Mouse (Mus musculus): Measurements from ENCODE around the gene Slc25a1. TPM values are rescaled to one million over a fixed set of nuclear protein-coding genes. Genes with fewer than 3 reads are reported as not detected.

Gene Slc25a1
- polyA plus RNA-seq, 1 experiment, result 72.5 TPM

GRCm38 (mm10) chr16:17876096-17876495 lies 51.9 kb downstream of the Slc25a1 start:
- no peak overlapping the region for H3K4me3 ChIP-seq
- H3K27me3 ChIP-seq (ENCODE audit: control insufficient read depth, insufficient read depth, insufficient read length), result no peaks in the 10 kb centered on the region
- no peak overlapping the region for H3ac ChIP-seq (ENCODE audit: control insufficient read depth, insufficient read length)
- H3K79me2 ChIP-seq (ENCODE audit: control insufficient read depth, insufficient read depth), result peaks cover 68% of the 10 kb centered on the region
- no peak overlapping the region for H3K4me2 ChIP-seq (ENCODE audit: low read depth)
- no peaks in the 10 kb centered on the region for H3K36me3 ChIP-seq (ENCODE audit: control insufficient read depth, insufficient read depth)
- TF ChIP-seq E2F4 (IDR thresholded peaks at IDR 0.05; ENCODE audit: insufficient read depth) (no peak), MYOD1 (IDR thresholded peaks at IDR 0.05; ENCODE audit: control insufficient read depth in 1 of 3, insufficient read length in 2 of 3, low read depth in 2 of 3) (no peak), POLR2AphosphoS2 (IDR thresholded peaks at IDR 0.05; ENCODE audit: insufficient read length, low read depth) (no peak), USF1 (IDR thresholded peaks at IDR 0.05; ENCODE audit: low read depth) (no peak), TCF3 (IDR thresholded peaks at IDR 0.05; ENCODE audit: insufficient read length, low read depth) (no peak), POLR2A (IDR thresholded peaks at IDR 0.05; ENCODE audit: insufficient read length, low read depth) (no peak), MAX (IDR thresholded peaks at IDR 0.05; ENCODE audit: low read depth) (no peak), SRF (IDR thresholded peaks at IDR 0.05; ENCODE audit: control insufficient read depth, insufficient read length, low read depth) (no peak), CEBPB (IDR thresholded peaks at IDR 0.05; ENCODE audit: insufficient read depth, poor library complexity, severe bottlenecking) (no peak), MYOG (IDR thresholded peaks at IDR 0.05; ENCODE audit: control insufficient read depth in 1 of 3, insufficient read depth in 1 of 3, insufficient read length in 2 of 3, low read depth in 2 of 3) (no peak), TCF12 (IDR thresholded peaks at IDR 0.05; ENCODE audit: insufficient read depth, poor library complexity, severe bottlenecking) (no peak), REST (IDR thresholded peaks at IDR 0.05; ENCODE audit: insufficient read depth, insufficient read length) (no peak)

Other genes with a start within 250 kb of the Slc25a1 start
- 42.9 TPM for gene Med15, start 195.3 kb downstream of the Slc25a1 start, polyA plus RNA-seq (2012; fragmentation: generic; extraction: Trizol)
- gene Klhl22, start 168.6 kb downstream of the Slc25a1 start, polyA plus RNA-seq (2012; fragmentation: generic; extraction: Trizol), result 107 TPM
- gene Scarf2, start 130.9 kb downstream of the Slc25a1 start, polyA plus RNA-seq (2012; fragmentation: generic; extraction: Trizol), result 25.9 TPM
- gene B830017H08Rik, start 95.1 kb downstream of the Slc25a1 start, polyA plus RNA-seq (2012; fragmentation: generic; extraction: Trizol), result 0.02 TPM
- gene Car15, start 89.9 kb downstream of the Slc25a1 start, polyA plus RNA-seq (2012; fragmentation: generic; extraction: Trizol), result 1.2 TPM
- gene Gm20518, start 36.5 kb downstream of the Slc25a1 start, polyA plus RNA-seq (2012; fragmentation: generic; extraction: Trizol), result 0.08 TPM
- 0.07 TPM for gene Tssk1, start 34.0 kb downstream of the Slc25a1 start, polyA plus RNA-seq (2012; fragmentation: generic; extraction: Trizol)
- gene Dgcr2, start 29.7 kb downstream of the Slc25a1 start, polyA plus RNA-seq (2012; fragmentation: generic; extraction: Trizol), result 42.8 TPM
- 0.07 TPM for gene Tssk2, start 29.6 kb downstream of the Slc25a1 start, polyA plus RNA-seq (2012; fragmentation: generic; extraction: Trizol)
- 17.4 TPM for gene Ess2, start 16.9 kb downstream of the Slc25a1 start, polyA plus RNA-seq (2012; fragmentation: generic; extraction: Trizol)
- gene Gsc2, start 13.2 kb downstream of the Slc25a1 start, polyA plus RNA-seq (2012; fragmentation: generic; extraction: Trizol), result not detected
- gene Vpreb2, start 52.2 kb upstream of the Slc25a1 start, polyA plus RNA-seq (2012; fragmentation: generic; extraction: Trizol), result not detected
- gene Dgcr6, start 124.6 kb upstream of the Slc25a1 start, polyA plus RNA-seq (2012; fragmentation: generic; extraction: Trizol), result 67.2 TPM
- 3.0 TPM for gene Prodh, start 162.0 kb upstream of the Slc25a1 start, polyA plus RNA-seq (2012; fragmentation: generic; extraction: Trizol)
- gene Rtn4r, start 199.4 kb upstream of the Slc25a1 start, polyA plus RNA-seq (2012; fragmentation: generic; extraction: Trizol), result 0.26 TPM